Mouse (Mus musculus) liver, embryonic 14.5 days (tissue): ENCODE data around the gene Gpam. TPM values are rescaled to one million over a fixed set of nuclear protein-coding genes. Genes with fewer than 3 reads are reported as not detected.

ENCODE experiments used
- ATAC-seq: fragments of 200-750 bp; cut with Nextera tagmentation; 2 replicates; pipeline ENCODE4 v1.8.0; 2017; ENCODE audit warnings: moderate number of reproducible peaks, mild to moderate bottlenecking, moderate library complexity; ENCODE audit not compliant: insufficient read depth
- DNase-seq, 3 experiments: peaks; one replicate each; pipeline ENCODE4 v3.0.0-alpha.2; 2012 to 2013; ENCODE audit warnings: low read depth in 3 of 3, low spot score in 3 of 3
- H3K27ac ChIP-seq: fragments of 300-500 bp; sonication (generic); 2 replicates; pipeline ENCODE4 v1.5.1; 2014; ENCODE audit warnings: moderate library complexity, mild to moderate bottlenecking, control low read depth, inconsistent platforms
- H3K27me3 ChIP-seq: fragments of 300-500 bp; sonication (generic); 2 replicates; pipeline ENCODE4 v1.6.1; 2014; ENCODE audit warnings: mild to moderate bottlenecking, low read length, moderate library complexity; ENCODE audit not compliant: control insufficient read depth, insufficient read depth
- H3K36me3 ChIP-seq: fragments of 300-500 bp; sonication (generic); replicated peaks from 2 replicates; pipeline ENCODE4 v1.6.1; 2014; ENCODE audit warnings: low read depth; ENCODE audit not compliant: control insufficient read depth, insufficient read depth
- H3K4me1 ChIP-seq, 2 experiments: fragments of 200-500 bp in 1 of 2; fragments of 300-500 bp in 1 of 2; sonication (generic) in 1 of 2; replicated peaks; 2 replicates each; pipeline ENCODE4 v1.6.1; 2012 to 2014; ENCODE audit warnings: antibody characterized with exemption in 1 of 2, inconsistent platforms in 1 of 2, low read length in 1 of 2; ENCODE audit not compliant: control insufficient read depth in 2 of 2, insufficient read depth in 2 of 2
- H3K4me2 ChIP-seq: fragments of 300-500 bp; sonication (generic); 2 replicates; pipeline ENCODE4 v1.6.1; 2014; ENCODE audit warnings: low read depth, mild to moderate bottlenecking, control low read depth, moderate library complexity
- H3K4me3 ChIP-seq, 2 experiments: fragments of 200-500 bp in 1 of 2; fragments of 300-500 bp in 1 of 2; sonication (generic) in 1 of 2; 2 replicates each; pipeline ENCODE4 v1.5.1; 2012 to 2014; ENCODE audit warnings: low read depth in 2 of 2, low read length in 2 of 2, mild to moderate bottlenecking in 2 of 2, control low read depth in 1 of 2, inconsistent platforms in 1 of 2, moderate library complexity in 1 of 2; ENCODE audit not compliant: insufficient read depth in 1 of 2
- H3K9ac ChIP-seq: fragments of 300-500 bp; sonication (generic); replicated peaks from 2 replicates; pipeline ENCODE4 v1.6.1; 2014; ENCODE audit warnings: mild to moderate bottlenecking, control low read depth, moderate library complexity
- H3K9me3 ChIP-seq: fragments of 300-500 bp; sonication (generic); 2 replicates; pipeline ENCODE4 v1.6.1; 2016; ENCODE audit warnings: low read length, mixed read lengths; ENCODE audit not compliant: control insufficient read depth
- CTCF ChIP-seq: IDR thresholded peaks from 2 replicates; pipeline ENCODE4 v1.5.1; 2016; ENCODE audit warnings: antibody characterized with exemption, low read depth, control low read depth
- EP300 ChIP-seq: IDR thresholded peaks from 2 replicates; pipeline ENCODE4 v1.6.1; 2016; ENCODE audit warnings: antibody characterized with exemption, low read depth
- WGBS: fragments of 180-500 bp; shearing (Covaris S2); extraction: QIAGEN DNeasy Blood & Tissue Kit; methylation state at CpG from one replicate; pipeline ENCODE4 v1.1.7; 2014; ENCODE audit not compliant: insufficient replicate concordance; 5-methylcytosine and 5-hydroxymethylcytosine counted together
- polyA plus RNA-seq, 2 experiments: library from polyadenylated mRNA; depleted of rRNA in 1 of 2; stranded (reverse) in 1 of 2; unstranded in 1 of 2; fragments of >200 nt; fragmentation: Nextera tagmentation in 1 of 2; extraction: Ambion mirVana in 1 of 2; gene quantifications; 2 replicates each; pipeline versions ENCODE4 v1.2.1 to v1.2.3; 2012 to 2014

Gene Gpam
- polyA plus RNA-seq, 2 experiments: 15.0 to 21.6 TPM

DNA sequence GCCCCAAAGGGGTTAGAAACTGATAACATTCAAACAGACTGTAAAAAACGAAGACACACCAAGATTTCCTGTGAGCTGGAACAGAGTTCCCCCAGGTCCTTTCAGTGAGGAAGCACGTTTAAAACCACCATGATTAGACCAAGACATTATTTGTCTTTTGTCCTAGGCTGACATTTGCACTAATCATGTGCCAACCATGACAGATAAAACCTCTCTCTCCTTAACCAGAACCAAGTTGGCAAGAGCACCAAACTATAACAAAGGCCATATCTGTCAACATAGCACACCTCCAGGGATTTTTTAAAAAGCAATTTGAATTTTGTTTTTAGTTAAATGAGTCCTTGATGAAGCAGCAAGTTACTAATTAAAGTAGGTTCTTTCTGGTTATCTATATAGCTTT, 40.7 kb upstream of the Gpam start:
- H3K4me3 ChIP-seq: no peak overlapping the region
- no peaks in the 10 kb centered on the region for H3K27me3 ChIP-seq
- no peak overlapping the region for H3K27ac ChIP-seq
- no peak overlapping the region for H3K4me2 ChIP-seq
- no peak for ATAC-seq
- 20% methylated on average over 2 of the region's 2 CpGs for WGBS
- no peak overlapping the region for H3K9ac ChIP-seq
- H3K36me3 ChIP-seq: no peaks in the 10 kb centered on the region
- peaks cover 0 to 3% of the 10 kb centered on the region in 2 experiments; a peak in 1 of 4 replicates for H3K4me1 ChIP-seq
- no peak for DNase-seq
- TF ChIP-seq EP300 (no peak), CTCF (no peak)
- H3K9me3 ChIP-seq: no peaks in the 10 kb centered on the region; the same call in 1 of the 2 replicates

DNA sequence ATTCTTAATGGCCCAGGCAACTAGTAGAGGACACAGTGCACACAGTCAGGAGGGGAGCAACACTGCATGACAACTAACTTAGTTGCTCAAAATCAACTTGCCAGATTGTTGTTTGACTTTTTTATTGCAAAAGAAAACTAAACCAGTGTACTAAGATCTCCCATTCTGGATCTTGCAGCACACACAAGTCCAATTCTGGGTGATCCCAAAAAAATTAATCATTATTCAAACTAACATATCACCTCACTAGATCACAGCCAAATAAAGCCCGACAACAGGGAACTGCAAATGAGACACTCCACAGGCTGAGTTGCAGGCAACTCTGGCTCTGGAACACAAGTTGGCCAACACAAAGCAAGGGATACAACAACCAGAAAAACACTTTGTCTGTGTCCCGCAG, 39.7 kb upstream of the Gpam start:
- DNase-seq (no peak), ATAC-seq (no peak)
- TF ChIP-seq CTCF (no peak), EP300 (no peak)
- H3K27ac ChIP-seq: no peak overlapping the region
- H3K4me3 ChIP-seq: no peak overlapping the region
- no peak overlapping the region for H3K4me2 ChIP-seq
- H3K36me3 ChIP-seq: no peaks in the 10 kb centered on the region
- H3K9me3 ChIP-seq: no peaks in the 10 kb centered on the region; the same call in 1 of the 2 replicates
- no peak overlapping the region for H3K9ac ChIP-seq
- WGBS: 56% methylated on average over 2 of the region's 2 CpGs
- peaks cover 0 to 3% of the 10 kb centered on the region in 2 experiments; a peak in 1 of 4 replicates for H3K4me1 ChIP-seq
- no peaks in the 10 kb centered on the region for H3K27me3 ChIP-seq

DNA sequence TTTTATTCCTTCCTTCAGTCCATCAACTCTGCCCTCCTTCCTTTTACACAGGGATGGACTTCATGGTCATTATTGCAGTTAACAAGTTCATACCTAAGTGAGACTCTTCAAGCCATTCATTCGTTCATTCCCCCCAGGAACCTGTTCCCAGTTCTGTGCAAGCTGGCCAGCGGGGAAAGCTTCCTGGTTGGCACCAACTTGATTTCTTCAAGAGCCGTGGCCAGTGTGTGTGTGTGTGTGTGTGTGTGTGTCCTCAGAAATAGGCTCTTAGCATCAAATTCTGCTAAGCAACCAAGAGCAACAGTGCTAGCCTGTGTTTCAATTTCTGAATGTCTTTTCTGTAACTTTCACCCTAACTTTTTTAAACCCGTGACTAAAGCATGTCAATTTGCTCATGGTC, 38.9 kb upstream of the Gpam start:
- 56% methylated on average over 4 of the region's 4 CpGs for WGBS

DNA sequence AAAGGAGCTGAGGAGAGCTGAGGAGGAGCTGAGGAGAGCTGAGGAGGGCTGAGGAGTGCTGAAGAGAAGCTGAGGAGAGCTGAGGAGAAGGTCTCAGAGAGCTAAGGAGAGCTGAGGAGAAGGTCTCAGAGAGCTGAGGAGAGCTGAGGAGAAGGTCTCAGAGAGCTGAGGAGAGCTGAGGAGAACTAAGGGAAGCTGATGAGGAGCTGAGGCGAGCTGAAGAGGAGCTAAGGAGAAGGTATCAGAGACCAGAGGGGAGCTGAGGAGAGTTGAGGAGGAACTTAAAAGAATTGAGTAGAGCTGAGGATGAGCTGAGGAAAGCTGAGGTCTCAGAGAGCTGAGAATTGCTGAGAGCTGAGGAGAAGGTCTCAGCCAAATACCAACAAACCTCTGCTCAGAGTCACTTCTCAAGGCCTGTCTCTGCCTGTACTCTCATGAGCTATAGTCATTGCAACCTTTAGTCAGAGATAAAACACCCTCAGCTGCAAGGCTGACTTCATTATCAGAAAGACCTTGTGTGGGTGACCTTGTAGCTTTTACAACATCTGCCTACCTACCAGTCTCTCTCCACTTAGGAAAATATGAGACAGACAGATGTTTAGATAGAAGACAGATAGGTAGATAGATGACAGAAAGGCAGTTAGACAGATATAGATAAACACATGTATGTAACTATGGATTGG, 38.3 kb upstream of the Gpam start:
- no peak for DNase-seq
- H3K36me3 ChIP-seq: no peaks in the 10 kb centered on the region
- H3K27me3 ChIP-seq: no peaks in the 10 kb centered on the region
- H3K9ac ChIP-seq: no peak overlapping the region
- H3K4me1 ChIP-seq: peaks cover 0 to 3% of the 10 kb centered on the region in 2 experiments; a peak in 1 of 4 replicates
- H3K4me3 ChIP-seq: no peak overlapping the region
- H3K27ac ChIP-seq: no peak overlapping the region
- WGBS: 47% methylated on average over 1 of the region's 1 CpGs
- H3K4me2 ChIP-seq: no peak overlapping the region
- TF ChIP-seq CTCF (no peak), EP300 (no peak)
- no peaks in the 10 kb centered on the region; the same call in 1 of the 2 replicates for H3K9me3 ChIP-seq
- no peak for ATAC-seq

More for the DNA sequence above, 38.9 kb upstream of the Gpam start:
- Histone ChIP-seq H3K4me2 (no peak overlapping the region), H3K4me3 (no peak overlapping the region), H3K36me3 (no peaks in the 10 kb centered on the region), H3K9ac (no peak overlapping the region), H3K27ac (no peak overlapping the region), H3K27me3 (no peaks in the 10 kb centered on the region), H3K9me3 (no peaks in the 10 kb centered on the region; the same call in 1 of the 2 replicates), H3K4me1 (peaks cover 0 to 3% of the 10 kb centered on the region in 2 experiments; a peak in 1 of 4 replicates)
- DNase-seq (no peak), ATAC-seq (no peak)
- TF ChIP-seq EP300 (no peak), CTCF (no peak)

DNA sequence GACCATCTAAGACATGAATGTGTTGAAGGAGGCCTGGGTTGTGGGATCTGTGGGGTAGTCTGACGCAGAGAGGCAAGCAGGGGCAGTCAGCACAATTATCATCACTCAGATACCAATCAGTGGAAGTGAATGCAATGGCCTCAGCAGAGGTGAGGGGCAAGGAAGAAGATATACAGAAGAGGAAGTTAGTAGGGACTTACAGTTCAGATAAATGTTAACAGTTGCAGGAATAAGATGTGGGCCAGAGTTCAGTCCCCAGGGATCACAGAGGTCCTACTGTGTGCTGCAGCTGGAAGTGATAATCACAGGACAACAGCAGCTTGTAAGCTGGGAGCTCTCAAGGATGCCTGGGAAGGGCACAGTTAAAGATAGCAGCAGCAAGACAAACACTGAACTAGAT, 37.1 kb upstream of the Gpam start:
- no peak overlapping the region for H3K4me3 ChIP-seq
- whole genome bisulfite sequencing: 24% methylated on average over 1 of the region's 1 CpGs
- H3K4me1 ChIP-seq: peaks cover 0 to 3% of the 10 kb centered on the region in 2 experiments; a peak in 1 of 4 replicates
- ATAC-seq (no peak), DNase-seq (no peak)
- H3K9me3 ChIP-seq: no peaks in the 10 kb centered on the region
- no peak overlapping the region for H3K27ac ChIP-seq
- no peak overlapping the region for H3K9ac ChIP-seq
- TF ChIP-seq CTCF: no peak
- no peak for TF ChIP-seq EP300
- H3K4me2 ChIP-seq: no peak overlapping the region
- no peaks in the 10 kb centered on the region for H3K36me3 ChIP-seq
- H3K27me3 ChIP-seq: no peaks in the 10 kb centered on the region
